Mouse (Mus musculus): ENCODE results near the gene Pls1.

GRCm38 (mm10) chr9:95809596-95809995, 35.5 kb downstream of the Pls1 start:
- no peak for TF ChIP-seq CTCF (IDR thresholded peaks at IDR 0.05; ENCODE audit: low read depth)
- TF ChIP-seq EP300 (IDR thresholded peaks at IDR 0.05; ENCODE audit: low read depth), result no peak
